Mouse (Mus musculus): Measurements from ENCODE around the gene Zpr1.

The Zpr1 gene

DNA sequence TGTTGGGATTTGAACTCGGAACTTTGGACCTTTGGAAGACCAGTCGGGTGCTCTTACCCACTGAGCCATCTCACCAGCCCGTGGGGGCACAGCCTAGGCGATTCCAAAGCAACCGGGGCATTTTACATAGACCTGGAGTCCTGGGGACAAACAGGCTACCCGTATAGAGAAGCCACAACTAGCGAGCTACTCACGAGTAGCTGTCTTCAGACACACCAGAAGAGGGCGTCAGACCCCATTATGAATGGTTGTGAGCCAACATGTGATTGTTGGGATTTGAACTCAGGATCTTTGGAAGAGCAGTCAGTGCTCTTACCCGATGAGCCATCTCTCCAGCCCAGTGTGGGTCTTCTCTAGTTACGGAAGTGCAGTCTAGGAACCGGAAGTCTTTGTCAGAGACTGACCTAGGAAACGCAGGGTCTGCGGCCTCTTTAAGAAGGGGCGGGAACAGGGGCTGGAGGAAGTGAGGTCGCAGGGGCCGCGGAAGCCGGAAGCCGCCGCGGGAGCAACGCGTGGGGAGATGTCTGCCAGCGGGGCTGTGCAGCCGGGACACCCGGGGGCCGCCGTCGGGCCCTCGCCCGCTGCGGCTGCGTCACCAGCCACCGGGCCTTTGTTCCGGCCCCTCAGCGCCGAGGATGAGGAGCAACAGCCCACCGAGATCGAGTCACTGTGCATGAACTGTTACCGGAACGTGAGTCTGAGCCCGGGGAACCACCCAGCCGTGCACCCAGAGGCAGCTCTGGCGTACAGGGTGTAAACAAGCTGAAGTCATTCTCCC is at the start of gene Zpr1:
Gene Zpr1, plus strand, starts transcription at position 388 of the 778 bp plus-strand sequence.
- peak; percentile 98 for DNase-seq (ENCODE audit: low read depth, low spot score)

DNA sequence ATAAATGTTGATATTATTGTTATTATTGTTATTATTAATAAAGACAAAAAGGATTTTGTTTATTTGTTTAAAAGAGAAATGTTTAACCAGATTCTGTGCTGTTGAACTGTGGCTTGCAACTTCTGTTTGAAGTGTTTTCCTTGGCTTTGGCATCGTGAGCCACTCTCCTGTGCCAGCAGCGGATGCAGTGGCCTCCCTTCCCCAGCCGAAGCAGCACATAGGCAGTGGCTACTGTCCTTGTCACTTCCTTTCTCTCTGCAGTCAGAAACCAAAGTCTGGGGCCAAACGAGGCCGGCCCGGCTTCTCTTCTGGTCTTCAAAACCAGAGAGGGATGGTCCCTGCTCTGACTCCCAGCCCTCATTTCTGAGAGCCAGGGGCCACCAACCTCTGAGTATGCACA is 49.8 kb upstream of the Zpr1 start:
- no peak for DNase-seq (ENCODE audit: low read depth, low spot score)

DNA sequence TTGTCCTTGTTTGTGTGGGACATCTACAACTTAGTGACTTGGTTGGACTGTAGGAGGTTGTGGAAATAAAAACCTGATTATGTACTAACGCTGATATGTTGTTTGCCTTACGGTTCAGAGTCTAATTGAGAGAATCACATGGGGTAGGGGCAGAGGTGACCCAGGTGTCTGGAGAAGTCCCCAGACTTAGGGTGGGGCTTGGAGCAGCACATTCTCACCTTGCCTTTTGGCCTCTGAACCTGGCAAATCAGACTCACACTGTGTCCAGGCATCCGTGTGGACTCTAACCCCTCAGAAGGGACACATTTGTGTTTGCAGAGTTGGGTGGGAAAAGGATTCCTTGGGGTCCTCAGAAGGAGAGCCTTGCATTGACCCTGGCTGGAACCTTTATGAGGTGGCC is 48.8 kb upstream of the Zpr1 start:
- no peak for DNase-seq (ENCODE audit: low read depth, low spot score)

DNA sequence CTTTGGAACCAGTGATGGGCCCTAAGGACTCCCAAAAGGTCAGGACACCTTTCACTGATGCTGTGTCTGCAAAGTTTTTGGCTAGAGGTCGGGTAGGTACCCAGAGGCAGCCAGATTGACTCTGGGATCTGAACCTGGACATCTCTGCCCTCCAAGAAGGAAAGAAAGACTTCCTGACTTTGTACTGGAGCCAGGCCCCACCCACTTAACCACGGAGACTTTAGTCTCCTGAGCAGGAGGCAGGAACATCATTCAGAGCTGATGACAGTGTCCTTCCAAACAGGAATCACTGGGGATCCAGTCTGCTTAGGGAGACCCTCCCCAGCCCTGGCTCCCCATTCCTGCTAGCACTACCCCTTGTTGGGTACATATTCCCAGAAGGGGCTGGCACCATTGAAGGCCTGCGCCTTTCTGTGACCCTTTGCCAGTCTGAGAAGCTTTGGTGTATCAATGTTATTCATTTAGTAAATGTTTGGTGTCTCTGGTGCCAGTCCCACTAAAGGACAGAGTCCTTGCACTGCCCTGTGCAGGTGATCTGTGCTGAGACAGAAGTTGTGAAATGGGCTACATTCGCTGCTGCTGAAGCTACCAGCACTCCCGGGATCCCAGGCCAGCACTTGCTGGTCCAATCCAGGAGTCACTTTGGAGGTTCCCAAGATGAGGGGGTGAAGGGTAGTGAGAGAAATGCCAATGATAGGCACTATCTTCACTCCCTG is 47.8 kb upstream of the Zpr1 start:
- DNase-seq (ENCODE audit: low read depth, low spot score): no peak

DNA sequence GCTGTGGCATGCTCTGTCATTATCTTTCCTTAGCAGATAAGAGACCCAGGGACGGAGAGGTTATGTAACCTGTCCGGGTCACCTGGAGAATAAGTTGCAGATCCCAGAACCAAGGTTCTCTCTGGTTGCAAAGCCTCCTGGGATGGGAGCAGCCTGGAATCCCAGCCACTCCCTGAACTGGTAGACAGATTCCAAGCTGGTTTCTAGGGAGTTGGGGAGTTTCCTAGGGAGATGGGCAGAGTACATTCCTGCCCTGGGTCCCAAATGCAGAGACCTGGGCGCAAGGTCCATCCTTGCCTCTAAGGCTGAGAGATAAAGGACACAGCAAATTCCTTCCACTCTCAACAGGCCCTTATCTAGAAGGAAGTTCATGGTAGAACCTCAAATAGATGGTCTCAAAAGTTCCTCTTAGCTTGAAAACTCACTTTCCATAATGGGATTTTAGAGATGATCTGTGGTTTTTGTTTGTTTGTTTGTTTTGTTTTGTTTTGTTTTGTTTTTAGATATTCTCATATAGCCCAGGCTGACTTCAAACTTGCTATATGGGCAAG is 45.7 kb upstream of the Zpr1 start:
- no peak for DNase-seq (ENCODE audit: low read depth, low spot score)

DNA sequence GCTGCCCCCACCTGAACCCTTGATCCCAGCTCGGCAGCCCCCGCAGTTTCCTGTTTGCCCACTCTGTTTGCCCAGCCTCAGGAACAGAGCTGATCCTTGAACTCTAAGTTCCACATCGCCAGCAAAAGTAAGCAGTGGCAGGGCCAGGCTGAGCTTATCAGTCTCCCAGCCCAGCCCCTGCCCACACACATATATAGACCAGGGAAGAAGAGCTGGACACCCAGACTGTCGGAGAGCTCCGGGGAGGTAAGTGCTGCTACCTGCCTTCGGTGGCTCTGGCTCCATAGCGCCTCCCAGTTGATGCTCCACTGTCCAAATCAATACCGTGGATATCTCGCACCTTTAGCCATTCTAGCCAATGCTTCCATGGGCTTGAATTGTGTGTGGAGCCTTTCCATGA is 44.4 kb upstream of the Zpr1 start, which contains the start of gene Apoa1:
Gene Apoa1, plus strand, starts transcription at position 90 of the 400 bp plus-strand sequence.
- no peak for DNase-seq (ENCODE audit: low read depth, low spot score)

DNA sequence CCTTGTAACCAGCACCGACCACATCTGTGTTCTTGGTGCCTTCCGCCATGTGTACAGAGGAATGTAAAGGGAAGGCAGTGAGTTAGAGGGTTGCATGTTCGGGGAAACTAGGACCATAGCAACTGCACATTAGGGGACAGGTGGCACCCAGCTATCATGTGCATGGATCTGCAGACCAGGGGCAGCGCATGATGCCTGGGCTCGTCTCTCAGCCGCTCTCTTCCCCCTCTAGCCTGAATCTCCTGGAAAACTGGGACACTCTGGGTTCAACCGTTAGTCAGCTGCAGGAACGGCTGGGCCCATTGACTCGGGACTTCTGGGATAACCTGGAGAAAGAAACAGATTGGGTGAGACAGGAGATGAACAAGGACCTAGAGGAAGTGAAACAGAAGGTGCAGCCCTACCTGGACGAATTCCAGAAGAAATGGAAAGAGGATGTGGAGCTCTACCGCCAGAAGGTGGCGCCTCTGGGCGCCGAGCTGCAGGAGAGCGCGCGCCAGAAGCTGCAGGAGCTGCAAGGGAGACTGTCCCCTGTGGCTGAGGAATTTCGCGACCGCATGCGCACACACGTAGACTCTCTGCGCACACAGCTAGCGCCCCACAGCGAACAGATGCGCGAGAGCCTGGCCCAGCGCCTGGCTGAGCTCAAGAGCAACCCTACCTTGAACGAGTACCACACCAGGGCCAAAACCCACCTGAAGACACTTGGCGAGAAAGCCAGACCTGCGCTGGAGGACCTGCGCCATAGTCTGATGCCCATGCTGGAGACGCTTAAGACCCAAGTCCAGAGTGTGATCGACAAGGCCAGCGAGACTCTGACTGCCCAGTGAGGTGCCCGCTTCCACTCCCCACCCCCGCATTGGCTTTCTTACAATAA is 43.1 kb upstream of the Zpr1 start:
- peak; percentile 98 for DNase-seq (ENCODE audit: low read depth, low spot score)

DNA sequence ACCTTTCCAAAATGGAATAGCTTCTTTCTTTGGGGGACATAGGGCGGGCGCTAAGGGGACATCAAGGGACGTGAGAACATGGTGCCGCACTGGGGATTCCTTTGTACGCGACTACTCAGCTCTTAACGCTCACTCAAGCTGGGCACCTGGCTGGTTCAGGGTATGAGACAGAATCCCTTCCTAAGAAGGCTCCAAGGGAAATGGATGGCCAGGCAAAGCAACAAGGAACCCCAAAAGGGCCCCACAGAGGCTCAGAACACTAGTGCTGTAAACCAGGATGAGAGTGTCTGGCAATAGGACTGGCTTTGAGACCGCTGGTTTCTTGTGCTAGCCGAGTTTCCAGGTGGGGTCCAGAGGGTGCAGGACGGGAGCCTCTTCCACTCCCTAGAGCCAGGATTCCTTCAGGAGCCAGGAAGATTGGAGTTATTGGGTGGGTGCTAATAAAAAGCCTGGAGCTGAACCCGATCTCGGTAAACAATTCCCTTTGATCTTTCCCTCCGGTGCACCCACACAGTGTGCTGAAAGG is 42.4 kb upstream of the Zpr1 start:
- no peak for DNase-seq (ENCODE audit: low read depth, low spot score)

DNA sequence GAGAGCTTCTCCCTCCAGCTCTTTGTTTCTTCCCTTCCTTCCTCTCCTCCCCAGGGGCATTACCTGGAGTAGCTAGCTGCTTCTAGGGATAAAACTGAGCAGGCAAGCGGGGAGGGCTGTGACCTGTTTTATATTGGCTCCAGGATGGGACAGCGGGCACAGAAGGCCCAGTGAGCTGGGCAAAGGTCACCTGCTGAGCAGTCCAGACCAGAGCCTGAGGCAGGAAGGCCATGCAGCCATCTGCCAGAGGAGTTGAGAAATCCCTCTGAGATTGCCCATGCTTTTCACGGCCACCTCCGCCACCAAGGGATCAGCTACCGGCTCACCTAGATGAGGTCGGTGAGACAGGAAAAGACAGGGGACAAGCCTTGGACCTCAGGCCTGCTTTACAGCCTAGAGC is 37.7 kb upstream of the Zpr1 start:
- DNase-seq (ENCODE audit: low read depth, low spot score): peak; percentile 57

DNA sequence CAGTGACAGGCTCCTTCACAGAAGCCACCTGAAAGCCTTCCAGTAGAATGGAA is 37.4 kb upstream of the Zpr1 start, which contains the start of gene Apoc3:
Gene Apoc3, minus strand, starts transcription at position 41 of the 53 bp plus-strand sequence.
- DNase-seq (ENCODE audit: low read depth, low spot score): no peak

DNA sequence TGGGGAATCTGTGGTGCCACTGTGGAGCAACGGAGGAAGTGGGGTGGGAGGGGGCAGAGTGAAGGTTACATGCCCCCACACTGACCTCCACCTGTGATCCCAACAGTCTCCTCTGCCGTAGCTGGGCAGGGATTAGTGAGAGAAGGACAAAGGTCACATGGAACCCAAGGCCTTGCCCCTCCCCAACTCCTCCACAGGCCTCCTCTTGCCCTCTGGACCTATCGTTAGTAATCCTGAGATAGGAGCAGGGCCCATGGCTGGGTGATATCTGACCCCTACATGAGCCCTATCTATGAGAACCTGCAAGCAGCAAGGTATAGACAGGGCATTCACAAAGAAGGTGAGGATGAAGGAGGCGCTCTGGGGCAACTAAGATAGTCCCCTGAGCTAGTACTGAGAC is 37.2 kb upstream of the Zpr1 start:
- no peak for DNase-seq (ENCODE audit: low read depth, low spot score)

DNA sequence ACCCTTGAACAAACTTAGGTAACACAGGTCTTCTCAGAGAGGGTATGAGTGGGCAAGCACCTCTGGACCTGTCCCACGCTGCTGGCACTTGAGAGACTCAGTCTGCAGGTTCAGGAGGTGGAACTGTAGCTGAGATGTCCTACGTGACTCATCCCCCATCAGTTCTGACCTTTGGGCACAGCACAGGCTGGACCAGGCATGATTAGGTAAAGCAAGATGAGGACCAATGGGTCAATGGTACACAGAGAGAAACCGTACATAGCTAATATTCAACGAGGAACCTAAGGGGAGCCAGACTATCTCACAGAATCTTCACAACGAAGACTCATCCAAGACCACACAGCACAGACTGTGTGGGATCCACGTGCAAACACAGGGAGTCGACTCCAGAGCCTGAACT is 34.0 kb upstream of the Zpr1 start:
- no peak for DNase-seq (ENCODE audit: low read depth, low spot score)

DNA sequence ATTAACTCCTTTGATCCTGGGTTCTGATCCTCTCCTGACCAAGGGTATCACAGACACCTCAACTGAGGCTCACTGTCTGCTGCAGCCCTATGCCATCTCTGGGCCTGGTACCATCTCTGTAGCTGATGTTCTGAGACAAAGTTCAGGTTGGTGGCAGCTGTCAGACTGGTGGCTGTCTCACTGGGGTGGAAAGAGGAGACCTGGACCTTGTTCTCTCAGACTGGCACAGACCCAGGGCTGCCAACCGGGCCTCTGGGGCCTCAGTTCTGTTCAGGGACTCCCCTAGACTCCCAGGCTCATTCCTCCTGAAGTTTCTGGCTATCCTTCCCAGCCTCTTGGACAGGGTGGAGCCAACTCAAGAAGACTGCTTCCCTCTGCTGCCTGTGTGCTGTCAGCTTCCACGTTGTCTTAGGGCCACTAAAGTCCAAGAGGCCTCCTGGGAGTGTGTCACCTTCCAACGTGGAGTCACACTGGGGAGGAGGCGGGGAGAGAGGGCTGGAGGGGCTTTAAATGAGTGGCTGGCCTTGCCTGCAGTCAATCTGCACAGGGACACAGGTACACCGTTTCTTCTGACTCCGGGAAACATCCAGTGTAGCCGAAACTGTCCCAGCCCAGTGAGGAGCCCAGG is 32.2 kb upstream of the Zpr1 start, which contains the start of gene Apoa4:
Gene Apoa4, plus strand, starts transcription at position 171 of the 628 bp plus-strand sequence.
- no peak for DNase-seq (ENCODE audit: low read depth, low spot score)

DNA sequence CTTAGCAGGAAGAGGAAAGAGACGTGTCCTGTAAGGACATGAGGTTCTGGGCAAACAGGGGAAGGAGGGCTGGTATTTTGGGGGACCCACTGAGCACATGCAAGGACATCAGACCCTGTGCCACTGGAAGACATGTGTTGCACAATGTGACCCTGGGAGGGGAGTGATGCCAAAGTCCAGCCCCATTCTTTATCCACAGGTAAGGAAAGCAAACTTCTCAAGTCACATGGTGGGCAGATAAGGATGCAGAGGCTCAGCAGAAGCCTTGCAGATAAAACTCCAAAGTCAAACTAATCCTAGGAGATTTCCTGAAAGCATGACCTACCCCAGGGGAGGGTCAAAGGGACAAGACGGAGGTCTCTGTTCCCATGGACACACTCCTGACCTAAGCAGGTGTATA is 31.0 kb upstream of the Zpr1 start:
- no peak for DNase-seq (ENCODE audit: low read depth, low spot score)

DNA sequence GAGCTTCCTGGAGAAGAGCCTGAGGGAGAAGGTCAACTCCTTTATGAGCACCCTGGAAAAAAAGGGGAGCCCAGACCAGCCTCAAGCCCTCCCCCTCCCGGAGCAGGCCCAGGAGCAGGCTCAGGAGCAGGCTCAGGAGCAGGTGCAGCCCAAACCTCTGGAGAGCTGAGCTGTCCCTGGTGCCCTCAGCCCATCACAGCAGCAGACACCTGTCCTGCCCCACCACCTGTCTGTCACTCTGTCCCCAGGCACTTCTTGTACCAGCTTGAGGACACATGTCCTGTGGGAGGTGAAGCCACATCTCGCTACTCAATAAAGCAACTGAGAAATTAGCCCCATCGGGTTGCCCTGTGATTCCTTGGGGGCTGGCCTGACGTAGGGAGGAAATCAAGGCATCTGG is 29.7 kb upstream of the Zpr1 start:
- no peak for DNase-seq (ENCODE audit: low read depth, low spot score)

DNA sequence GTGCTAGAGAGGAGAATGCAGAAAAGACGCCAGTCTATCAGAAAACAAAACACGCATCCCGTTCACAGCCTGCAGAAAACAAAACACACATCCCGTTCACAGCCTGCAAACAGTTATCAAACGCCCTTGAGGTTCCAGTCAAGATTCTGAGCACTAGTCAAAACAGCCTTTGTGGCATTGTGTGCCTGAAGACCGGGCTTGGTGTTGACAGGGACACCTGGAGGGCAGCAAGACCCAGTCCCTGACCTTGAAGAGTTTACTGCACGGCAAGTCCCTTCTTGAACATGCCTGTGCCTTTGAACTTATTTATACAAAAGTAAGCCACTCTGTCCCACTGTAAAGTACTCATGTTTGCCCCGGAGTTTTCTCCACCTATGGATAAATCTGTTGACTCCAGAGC is 29.3 kb upstream of the Zpr1 start:
- DNase-seq (ENCODE audit: low read depth, low spot score): no peak

DNA sequence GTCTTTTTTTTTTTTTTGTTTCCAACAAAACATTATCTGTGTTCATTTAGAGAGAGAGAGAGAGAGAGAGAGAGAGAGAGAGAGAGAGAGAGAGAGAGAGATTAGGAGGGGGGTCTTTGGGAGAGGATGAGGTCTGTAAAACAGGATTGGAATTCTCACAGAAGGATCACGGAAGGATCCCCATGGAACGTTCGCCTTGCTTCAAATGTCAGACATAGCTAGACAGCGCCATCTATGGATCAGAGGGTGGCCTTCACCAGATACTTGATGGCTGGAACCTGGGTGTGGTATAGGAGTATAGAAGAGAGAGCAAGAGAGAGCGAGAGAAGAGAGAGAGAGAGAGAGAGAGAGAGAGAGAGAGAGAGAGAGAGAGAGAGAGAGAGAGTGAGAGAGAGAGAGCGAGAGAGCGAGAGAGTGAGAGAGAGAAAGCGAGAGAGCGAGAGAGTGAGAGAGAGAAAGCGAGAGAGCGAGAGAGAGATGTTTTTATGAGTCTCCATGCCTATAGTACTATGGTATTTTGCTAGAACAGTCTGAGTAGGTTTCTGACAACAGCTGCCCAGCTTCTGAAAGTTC is 26.0 kb upstream of the Zpr1 start:
- DNase-seq (ENCODE audit: low read depth, low spot score): peak; percentile 94

DNA sequence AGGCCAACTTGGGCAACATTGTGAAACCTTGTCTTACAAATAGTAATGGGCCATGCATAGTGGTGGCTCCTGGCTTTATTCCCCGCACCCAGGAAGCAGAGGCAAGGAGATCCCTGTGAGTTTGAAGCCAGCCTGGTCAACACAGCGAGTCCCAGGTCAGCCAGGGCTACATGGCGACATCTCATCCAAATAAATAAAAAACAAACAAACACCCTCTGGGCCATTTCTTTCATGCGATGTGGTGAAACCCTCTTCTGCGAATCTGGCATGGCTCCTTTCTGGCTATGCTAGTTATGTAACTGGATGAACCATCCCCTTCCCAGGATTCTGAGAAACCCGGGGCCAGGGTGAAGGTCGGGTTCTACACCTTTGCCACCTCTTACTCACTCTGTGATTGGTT is 16.7 kb upstream of the Zpr1 start:
- DNase-seq (ENCODE audit: low read depth, low spot score): no peak

DNA sequence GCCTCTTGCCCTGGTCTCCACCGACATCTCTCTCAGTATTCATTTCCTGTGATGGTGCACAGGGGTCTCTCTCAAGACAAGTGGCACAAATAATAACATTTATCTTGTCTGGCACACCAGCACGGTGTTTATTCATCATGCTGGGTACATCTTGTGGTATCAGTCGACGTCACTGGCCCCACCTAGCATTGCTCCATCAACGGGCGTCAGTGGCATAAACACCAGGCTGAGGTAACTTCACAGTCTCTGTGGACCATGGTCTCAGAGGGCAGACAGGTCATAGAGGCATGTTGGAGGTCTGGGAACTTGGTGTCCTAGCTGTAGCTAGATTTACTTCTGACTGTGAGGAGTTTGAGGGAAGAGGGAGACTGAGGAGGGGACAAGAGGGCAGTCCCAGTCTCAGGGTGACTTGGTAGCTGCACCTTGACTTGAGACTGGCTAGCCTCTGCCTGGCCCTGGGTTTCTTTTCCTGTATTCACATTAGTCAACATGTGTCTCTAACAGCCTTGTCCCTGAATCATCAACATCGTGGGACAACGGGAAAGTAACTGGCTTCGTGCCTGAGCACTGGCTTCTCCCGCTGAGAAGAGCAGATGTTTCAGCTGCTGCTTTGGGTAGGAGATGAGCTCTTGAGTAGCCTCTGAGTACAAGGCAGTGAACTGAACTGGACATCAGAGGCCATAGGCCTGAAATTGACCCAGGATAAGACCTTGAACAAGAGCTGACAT is 16.0 kb upstream of the Zpr1 start:
- peak; percentile 14 for DNase-seq (ENCODE audit: low read depth, low spot score)

DNA sequence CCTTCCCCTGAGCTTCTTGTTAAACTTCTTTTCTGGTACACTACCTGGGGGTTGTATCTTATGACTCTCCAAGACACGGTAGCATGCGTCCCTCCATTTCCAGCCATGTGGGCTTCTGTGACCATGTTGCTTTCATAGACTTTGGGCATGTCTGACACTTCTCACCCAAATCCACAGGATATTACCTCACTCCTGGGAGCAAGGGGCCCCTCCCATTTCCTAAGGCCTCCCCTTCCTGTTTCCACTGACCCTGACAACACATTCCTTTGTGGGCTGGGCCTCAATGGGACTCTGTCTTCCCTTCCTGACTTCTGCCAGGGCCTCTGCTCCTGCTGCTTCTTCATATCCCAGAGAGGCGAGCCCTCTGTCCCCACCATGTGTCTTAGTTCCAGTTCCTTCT is 15.3 kb upstream of the Zpr1 start:
- DNase-seq (ENCODE audit: low read depth, low spot score): no peak

DNA sequence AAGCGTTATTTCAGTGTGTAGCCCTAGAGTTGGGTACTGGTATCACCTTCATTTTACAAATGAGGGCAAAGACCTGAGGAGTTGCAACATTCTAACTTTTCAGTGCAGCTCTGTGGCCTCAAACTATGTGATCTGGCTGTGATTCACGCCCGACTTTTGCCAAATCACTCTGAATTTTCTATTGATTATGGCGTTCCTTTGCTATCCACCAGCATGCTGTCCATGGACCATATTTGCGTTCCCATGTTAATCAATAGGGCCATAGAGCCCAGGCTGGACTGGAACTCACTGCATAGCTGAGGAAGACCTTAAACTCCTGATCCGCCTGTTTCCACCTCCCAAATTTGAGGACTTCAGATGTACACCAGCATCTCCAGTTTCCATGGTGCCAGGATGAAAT is 13.8 kb upstream of the Zpr1 start:
- DNase-seq (ENCODE audit: low read depth, low spot score): no peak
